Mouse (Mus musculus): ENCODE data around the gene Gigyf2.
"Not testable (repeated sequence)": the region's sequence is repeated elsewhere in the genome, so short reads cannot be mapped to it uniquely, and the experiment has no call there.

Gigyf2 gene

DNA sequence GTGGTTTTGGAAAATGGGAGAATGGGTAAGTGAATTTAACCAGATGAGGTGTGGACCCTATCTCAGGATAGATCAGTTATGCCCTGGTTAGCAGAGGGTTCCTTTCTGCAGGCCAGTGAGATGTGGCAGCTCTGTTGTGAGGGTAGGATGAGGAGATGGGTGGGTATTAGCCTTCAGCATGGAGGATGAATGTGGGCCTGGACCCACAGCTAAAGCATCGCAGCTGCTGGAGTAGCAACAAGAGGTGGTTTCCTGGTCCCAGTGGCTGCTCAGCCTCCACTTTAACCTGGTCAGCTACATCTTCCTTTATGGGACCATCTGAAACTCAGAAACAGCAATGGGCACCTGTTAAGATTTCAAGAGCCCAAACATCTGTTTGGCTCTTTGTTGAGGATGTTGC is 129.6 kb downstream of the Gigyf2 start:
- DNase-seq: no peak

DNA sequence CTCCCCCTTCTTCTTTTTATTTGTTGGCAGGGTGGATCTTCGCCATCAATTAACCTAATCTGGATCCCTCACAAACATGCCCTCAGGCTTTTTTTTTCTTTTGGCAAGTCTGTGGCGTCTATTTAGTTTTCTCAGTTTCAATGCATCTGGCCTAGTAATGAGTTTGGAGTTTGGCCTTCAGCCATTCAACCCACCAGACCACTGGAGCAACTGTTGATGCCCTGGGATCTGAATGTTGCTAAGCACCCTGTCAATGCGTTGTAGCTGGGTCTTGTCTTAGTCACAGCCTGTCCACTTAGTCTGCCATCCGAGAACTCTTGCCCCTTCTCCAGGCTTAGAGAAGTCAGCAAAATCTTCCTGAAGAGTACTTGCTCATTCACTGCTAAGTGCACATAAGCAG is 131.2 kb downstream of the Gigyf2 start:
- DNase-seq: no peak

DNA sequence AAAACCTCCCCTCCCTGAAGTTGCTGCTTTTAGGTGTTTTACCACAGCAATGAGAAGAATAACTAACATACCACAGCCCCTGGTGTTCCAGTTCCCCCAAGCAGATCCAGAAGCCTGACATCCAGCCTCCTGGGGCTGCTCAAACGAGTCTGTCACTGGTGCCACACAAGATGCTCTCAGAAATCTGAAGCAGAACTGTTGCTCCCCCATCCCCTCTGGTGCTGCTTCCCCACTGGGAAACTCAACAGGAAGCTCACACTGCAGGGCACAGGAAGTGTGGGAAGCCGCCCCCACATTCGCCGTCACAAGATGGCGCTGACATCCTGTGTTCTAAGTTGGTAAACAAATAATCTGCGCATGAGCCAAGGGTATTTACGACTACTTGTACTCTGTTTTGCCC is 133.1 kb downstream of the Gigyf2 start:
- DNase-seq: not testable (repeated sequence)

DNA sequence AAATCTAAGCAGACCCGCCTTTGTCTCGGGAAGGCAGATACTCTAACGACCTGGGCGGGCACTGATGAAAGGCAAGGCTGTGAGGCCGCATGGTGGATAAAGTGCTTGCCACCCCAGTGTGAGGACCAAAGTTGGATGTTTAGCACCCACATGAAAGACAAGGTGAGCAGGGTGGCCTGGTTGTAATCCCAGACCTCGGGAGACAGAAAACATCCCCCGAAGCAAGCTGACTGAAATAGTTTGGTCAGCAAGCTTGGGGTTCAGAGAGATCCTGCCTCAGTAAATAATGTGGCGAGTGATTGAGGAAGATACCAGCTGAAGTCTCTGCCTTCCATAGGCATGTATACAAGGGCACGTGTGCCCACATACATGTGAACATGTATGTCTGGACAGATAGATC is 140.7 kb downstream of the Gigyf2 start:
- DNase-seq: no peak

DNA sequence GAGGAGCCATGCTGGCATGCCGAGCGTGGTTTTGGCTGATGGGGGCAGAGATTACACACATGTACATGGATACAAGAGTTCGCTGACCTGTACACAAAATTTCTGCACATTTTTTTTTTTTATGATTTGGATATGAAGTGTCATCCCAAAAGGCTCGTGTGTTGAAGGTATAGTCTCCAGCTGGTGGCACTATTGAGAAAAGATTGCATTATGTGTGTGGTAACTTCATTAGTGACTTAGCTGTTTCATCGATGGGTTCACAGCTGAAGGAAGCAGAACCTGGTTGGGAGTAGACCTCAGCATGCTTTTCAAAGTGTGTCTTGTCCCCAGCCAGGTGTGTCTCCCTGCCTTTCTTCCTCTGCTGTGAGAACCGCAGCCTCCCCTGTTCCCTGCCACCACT is 141.5 kb downstream of the Gigyf2 start:
- DNase-seq: no peak

DNA sequence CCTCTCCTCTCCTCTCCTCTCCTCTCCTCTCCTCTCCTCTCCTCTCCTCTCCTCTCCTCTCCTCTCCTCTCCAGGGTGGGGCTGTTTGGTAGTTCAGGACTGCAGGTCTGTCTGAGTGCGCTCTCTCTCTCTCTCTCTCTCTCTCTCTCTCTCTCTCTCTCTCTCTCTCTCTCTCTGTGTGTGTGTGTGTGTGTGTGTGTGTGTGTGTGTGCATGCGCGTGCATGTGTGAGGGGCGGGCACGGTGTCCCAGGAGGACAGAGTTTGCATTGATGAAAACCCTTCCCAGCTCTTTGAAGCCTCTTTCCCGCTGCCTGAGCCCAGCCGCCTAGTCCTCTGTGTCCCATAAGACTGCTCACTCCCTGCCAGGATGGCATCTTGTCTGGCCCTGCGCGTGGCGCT is 143.2 kb downstream of the Gigyf2 start, which contains the start of gene Snorc:
Snorc (plus strand) TSS at position 301 of the 400 bp plus-strand sequence.
- DNase-seq: not testable (repeated sequence)

DNA sequence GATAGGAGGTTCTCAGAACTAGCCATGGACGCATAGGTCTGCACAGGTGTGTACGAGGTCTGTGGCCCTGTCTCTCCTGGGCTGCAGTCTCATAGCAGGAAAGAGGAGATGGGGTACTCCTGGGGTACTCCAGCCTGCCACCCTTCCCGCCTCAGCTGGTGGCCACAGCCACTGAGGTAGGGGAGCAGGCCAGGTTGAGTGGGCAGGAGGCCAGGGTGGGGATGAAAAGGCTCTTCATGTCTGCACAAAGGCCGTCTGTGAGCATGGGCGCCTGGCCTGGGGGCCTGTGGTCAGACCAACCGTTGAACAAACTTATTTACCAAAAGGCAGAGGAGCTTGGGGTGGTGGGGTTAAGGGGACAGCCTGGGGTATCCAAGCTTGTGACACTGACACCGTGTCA is 145.1 kb downstream of the Gigyf2 start:
- DNase-seq: no peak

DNA sequence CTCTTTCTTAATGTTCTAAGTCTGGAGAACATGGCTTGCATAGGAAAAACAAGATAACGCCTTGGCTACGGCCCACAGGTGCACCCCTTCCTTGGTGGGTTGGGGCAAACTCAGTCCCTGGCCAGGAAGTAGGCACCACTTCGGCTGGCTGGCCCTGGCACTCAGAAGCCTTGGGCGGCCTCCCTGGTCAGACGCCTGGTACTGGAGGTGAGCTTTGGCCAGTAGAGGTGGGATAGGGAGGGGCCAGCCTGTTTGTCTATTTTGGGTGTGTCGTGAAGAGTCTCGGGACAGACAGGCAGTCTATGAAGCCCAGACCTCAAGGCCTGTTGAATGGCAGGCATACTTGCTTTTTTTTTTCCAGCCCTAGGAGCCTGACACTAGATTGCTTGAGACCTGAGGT is 145.8 kb downstream of the Gigyf2 start:
- no peak for DNase-seq

DNA sequence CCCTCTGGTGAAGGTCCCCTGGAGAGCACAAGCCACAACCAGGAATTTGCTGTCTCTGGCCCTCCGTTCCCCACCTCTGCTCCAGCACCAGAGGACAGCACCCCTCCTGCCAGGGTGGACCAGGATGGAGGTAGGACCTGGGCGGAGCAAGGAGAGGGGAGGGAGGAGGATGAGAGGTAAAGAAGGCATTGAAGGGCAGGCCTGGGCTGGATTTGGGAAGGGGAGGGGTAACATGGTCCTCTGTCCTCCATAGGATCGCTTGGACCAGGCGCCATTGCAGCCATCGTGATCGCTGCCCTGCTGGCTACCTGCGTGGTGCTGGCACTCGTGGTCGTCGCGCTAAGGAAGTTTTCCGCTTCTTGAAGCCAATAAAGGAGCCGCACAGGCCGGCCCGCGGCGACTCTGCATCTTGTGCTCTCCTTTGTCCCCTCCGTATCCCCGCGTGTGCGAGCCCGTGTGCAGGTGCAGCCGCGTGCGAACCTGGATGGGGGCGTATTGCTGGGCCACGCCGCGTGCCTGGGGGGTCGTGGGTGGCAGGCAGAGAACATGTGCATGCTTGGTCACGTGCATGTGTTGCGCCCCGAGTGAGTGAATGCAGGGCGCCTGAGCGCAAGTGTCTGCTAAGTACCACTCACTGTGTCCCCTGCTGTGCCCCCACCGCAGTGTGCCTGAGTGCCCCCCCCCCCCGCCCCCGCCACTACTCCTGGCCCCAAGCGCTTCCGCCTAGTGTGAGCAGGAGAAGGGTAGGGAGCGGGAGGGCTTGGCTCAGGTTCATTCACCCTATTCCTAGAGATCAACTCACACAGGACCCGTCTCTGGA is 148.5 kb downstream of the Gigyf2 start:
- DNase-seq: peak; percentile 86

DNA sequence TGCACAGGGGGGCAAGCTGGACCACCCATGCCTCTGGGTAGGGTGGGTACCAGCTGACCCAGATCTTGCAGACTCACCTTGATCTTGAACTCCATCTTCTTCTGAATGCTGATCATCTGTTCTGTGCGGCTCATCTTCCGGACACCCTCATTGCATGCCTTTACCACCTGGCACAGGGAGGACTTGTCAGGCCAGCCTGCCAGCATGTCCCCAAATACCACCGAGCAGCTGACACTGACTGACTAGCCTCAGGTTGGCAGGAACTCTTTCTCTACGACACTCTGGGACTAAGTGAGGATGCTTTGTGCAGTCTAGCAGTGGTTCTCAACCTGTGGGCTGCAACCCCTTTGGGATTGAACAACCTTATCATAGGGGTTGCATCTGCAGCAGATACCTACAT is 155.7 kb downstream of the Gigyf2 start:
- DNase-seq: no peak

DNA sequence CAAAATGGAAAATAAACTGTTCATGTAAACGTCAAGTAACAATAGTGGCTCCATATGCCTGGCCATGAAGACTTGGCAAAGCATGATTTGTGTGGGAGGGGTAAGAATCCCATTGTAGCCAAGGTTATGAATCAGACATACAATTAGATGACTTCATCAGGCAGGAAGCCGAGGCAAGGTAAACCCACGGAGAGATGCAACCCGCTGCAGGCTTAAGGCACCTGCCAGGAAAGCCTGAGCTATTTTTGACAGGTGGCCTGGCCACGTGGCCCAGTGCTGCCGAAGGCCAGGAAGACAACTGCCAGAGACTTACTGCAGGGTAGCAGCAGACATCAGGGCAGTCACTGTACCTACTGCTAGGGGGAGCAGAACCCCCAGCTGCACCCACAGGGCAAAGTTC is 159.6 kb downstream of the Gigyf2 start:
- peak; percentile 84 for DNase-seq

DNA sequence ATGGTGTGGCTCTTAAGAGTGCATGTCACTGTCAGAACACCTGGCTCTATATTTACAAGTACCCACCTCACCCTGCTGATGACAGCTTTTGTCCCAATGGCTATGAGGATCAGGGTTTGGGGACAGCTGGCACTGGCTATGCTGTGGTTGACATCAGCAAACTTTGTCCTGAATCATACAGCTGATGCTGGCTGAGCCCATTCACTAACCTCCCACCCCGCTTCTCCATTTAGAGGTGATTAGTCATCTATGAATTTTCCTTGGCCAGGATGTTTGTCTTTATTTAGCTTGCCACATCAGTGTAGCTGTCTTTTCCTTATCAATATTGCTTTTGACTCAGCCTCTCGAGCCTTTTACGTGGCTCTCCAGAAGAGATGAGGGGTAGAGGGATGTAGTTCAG is 165.5 kb downstream of the Gigyf2 start:
- no peak for DNase-seq

DNA sequence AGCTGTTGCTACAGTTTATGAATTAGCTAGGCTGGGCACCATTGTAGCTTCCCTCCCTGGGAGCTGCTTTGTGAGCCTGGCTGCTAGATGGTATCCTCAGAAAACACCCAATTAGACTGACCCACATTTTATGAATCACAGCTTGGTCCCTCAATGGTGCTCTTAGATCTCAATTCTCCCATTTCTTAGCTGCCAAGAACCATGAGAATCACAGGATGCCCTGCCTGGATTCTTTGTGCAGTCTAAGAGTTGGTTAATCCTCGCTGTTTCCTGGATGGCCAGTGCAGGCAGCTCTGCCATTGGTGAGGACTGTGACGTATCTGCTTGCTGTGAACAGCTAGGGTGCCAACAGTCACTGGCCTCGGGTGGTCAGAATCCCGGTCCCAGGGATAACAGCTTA is 166.7 kb downstream of the Gigyf2 start:
- DNase-seq: peak; percentile 42

All from right cerebral cortex, adult 18-20 months (tissue).